Mouse (Mus musculus) ES-E14 (cell line): Measurements from ENCODE around the gene Ephb6.

Source experiments
- MAFK ChIP-seq: IDR thresholded peaks from 2 replicates; pipeline ENCODE4 v1.6.1; 2014; ENCODE audit warnings: mild to moderate bottlenecking, low read depth, low read length, inconsistent platforms; ENCODE audit not compliant: insufficient read depth
- ZNF384 ChIP-seq: IDR thresholded peaks from 2 replicates; pipeline ENCODE4 v1.6.1; 2012; ENCODE audit warnings: low read depth, low read length, inconsistent platforms

DNA sequence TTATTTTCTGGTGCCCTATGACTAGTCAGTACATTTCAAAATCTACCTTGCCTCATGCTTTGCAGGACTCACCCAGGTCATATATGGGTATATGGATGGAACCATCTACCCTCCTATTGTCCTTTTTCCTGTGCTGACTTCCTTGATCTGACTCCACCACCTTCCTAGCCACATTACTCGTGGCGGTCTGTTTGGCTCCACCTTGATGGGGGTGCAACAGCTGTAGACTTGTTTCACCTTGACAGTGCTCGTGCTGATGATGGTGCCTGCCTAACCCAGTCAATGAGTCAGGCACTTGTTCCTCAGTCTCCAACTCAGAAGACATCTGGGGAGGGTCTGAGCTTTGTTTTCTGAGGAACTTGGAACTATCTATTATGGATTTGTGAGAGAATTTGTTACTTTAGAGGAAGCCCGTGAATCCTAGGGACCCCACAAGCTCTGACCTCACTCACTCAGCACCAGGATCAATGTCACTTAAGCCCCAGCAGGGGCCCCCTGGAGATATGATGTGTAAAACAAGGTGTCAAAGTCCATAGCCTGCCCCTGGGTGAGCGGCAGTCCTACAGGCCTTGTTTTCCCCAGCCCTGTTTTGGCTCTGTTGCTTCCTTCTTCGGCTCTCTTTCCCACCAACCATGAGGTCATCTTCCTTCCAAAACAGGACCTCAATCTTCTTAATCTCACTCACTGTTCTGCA lies 36.0 kb downstream of the Ephb6 start:
- TF ChIP-seq ZNF384: no peak
- TF ChIP-seq MAFK: no peak
